Mouse (Mus musculus): ENCODE results near the gene Ak9. TPM values are rescaled to one million over a fixed set of nuclear protein-coding genes. Genes with fewer than 3 reads are reported as not detected.

Ak9 gene
- not detected in 2 replicates for polyA plus RNA-seq (2012)

DNA sequence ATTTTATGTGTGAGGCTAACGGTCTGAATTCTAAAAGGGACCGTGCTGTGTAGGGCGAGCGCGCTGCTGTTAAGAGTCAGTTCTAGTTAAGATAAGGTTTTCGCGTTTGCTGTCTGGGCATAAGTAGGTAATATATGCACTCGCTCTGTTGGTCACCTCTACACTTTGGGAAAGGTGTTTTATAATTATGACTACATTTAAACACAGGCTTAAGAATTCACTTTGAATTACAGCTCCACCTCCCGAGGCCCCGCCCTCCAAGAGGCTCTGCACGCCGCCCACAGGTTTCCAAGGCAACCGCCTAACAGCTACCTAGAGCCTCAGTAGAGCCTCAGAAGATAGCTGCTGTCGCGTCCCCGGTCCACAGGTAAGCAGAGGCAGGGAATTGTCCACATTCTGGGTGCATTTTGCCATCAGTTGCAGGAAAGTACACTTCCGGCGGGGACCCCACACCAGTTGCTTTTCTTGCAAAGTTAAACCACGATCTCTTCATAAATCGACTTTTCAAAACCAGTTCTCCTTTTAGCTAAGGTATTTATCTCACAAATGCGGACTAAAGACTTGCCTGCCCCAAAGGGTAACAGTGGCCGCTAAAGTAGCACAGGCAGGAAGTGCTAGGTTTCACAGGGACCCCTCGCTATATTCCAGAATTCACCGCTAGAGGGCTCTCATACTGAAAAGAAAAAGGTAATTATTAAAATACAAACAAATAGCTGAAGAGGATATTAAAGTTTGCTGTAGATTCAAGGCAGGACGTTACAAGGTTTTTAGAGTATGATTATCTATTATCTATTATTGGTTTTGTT is at the start of gene Ak9:
Gene Ak9 (plus strand): TSS at position 342 of the 806 bp plus-strand sequence.
- TF ChIP-seq GATA1 (IDR thresholded peaks at IDR 0.05; ENCODE audit: low read length) = no peak

DNA sequence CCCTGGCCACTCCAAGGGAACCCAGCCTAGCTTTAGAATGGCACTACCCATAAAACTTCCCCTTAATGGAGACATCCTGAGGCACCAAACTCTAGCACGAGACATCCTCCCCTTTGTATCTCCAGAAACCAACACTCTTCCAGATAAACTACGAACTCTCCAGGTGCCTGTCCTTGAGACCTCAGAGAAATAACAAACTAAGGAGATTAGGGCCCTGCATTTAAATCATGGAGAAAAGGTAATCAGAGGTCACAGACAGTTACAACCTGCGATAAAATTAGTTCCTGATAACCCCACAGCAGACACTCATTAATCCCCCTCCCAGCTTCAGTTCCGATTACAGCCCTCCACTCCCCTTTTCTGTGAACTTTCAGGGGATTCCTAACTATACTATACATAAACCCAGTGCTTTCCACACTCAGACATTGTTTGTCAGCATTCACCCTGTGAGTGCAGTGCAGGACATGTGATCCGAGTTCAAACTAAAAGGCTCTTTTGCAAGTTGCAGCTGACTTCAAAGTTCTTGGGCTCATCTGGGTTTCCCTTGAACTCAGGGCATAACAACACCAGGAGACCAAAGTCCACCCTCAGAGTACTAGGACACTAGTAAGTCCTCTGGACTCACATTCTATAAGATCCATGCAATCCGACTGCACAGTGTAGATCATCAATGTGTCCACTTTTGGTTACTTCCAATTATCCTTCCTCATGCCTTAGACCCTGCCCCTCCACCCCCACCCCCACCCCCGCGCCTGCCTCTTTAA is 43.4 kb upstream of the Ak9 start:
- no peak for TF ChIP-seq GATA1 (IDR thresholded peaks at IDR 0.05; ENCODE audit: low read length)

DNA sequence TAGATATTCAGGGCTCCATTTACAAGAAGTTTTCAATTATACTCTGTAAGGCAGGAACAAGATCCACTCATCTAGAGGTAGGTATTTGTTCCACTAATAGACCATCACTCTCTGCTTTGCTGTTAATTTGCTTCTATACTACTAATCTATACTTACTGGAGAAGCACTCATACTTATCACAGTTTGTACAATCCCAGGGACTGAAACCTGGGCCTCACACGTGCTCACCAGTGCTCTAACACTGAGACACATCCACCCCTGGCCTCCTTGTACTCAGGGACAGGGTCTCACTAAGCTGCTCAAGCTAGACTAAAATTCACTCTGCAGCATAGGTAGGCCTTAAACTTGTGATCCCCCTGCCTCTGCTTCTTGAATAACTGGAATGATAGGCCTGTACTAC is 42.6 kb upstream of the Ak9 start:
- no peak for TF ChIP-seq GATA1 (IDR thresholded peaks at IDR 0.05; ENCODE audit: low read length)

DNA sequence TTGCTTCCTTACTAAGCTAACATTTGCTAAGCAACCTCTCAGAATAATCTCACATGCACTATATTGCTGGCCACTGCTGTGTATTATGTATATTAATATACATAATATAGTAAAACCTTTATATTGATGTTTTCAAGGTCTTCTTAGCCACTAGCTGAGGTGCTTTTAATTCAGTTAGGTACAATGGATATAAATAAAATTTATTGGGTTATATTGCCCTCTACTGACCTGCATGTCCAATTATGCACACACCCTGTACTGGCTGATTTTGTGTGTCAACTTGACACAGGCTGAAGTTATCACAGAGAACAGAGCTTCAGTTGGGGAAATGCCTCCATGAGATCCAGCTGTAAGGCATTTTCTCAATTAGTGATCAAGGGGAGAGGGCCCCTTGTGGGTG is 41.9 kb upstream of the Ak9 start:
- TF ChIP-seq GATA1 (IDR thresholded peaks at IDR 0.05; ENCODE audit: low read length) = no peak

DNA sequence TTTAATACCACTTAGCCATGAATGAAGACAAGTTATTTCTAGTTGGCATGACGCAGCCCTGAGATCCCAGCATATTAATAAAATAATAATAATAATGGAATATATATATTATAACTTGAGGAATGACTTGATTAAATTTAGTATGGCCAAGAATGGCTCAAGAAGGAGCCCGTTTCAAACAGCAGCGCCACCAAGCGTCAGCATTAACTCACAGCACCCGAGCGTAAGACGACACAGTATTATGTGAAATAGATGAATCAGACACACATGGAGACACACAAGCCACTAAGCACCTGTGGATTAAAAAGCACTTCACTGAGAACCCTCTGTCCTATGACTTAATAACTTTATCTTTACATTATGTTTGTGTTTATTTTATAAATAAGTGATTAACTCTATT is 31.9 kb upstream of the Ak9 start:
- no peak for TF ChIP-seq GATA1 (IDR thresholded peaks at IDR 0.05; ENCODE audit: low read length)

DNA sequence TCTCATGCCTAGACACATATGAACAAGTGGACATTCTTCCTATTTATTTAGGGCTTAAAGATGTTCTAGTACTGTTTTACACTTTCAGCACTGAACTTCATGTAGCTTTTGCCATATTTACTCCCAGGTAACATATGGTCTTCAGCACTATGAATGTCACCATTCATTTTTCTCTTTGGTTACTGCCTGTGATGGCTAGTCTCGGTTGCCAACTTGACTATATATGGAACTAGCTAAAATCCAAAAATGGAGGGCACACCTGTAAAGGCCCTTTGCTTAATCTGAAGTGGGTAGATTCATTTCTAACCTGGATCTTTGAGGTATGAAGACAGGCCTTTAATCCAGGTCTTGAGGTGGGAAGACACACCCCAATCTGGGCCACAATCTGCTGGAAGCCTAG is 28.9 kb upstream of the Ak9 start:
- TF ChIP-seq GATA1 (IDR thresholded peaks at IDR 0.05; ENCODE audit: low read length) = no peak

DNA sequence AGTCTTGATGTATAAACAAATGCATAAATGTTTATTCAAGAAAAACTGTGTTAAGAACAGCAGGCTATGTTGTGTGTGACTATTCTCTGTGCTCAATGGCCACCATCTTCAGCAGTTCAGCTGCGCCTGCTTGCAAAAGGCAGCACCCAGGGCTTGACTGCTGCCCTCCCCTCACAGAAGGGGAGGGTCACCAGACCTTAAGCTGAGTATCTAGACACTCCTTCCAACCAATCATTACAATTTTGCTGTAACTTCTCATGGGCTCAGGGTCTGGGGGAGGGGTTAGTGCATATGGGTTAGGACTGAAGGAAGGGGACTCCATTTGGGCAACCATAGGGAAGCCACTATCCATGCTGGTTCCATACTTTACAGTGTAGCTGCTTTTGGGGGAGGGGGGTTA is 25.0 kb upstream of the Ak9 start:
- TF ChIP-seq GATA1 (IDR thresholded peaks at IDR 0.05; ENCODE audit: low read length) = no peak

DNA sequence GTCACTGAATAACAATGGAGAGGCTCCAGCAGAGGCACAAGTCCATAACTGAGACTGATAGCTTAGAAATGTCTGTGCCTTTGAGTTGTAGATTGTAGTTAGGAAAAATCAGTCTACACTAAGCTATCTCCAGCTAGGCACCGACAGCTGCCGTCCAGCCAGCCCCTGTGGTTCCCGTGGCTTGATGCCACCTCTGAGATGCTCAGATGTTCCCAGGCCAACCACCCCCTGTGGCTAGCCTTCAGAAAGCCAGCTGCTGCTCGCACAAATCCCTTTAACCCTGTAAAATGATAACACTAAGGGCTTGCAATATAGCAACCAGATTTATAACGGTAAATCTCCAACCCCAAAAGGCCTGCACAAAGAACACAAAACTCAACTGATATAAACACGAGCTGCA is 23.6 kb upstream of the Ak9 start:
- no peak for TF ChIP-seq GATA1 (IDR thresholded peaks at IDR 0.05; ENCODE audit: low read length)

DNA sequence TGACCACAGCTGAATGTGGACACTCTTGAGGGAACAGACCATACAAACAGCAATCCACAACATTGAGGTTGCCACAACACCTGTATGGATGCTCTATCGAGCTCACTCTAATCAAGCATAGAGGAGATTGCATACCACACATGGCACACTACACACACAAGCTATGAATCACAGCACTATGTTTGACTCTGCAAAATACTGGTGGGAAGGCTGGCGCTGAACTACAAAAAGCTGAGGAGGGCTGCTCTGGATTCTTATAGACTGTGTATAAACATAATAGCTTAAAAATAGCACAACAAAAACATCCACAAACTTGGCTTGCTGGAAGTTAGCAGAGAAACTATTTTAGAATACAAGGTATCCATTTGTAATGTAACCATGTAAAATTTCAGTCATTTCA is 23.0 kb upstream of the Ak9 start:
- TF ChIP-seq GATA1 (IDR thresholded peaks at IDR 0.05; ENCODE audit: low read length) = no peak

DNA sequence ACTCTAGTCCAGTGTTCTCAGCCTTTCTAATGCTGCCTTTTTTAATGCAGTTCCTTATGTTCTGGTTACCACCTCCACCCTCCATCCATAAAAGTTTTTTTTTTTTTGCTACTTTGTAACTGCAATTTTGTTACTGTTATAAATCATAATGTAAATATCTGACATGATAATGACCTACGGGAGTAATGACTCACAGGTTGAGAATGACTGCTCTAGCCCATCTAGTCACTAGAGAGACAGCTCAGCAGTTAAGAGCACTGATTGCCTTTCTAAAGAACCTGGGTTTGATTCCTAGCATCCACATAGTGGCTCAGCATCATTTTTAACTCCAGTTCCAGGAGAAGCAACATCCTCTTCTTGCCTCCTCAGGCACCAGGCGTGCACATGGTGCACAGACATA is 21.7 kb upstream of the Ak9 start:
- TF ChIP-seq GATA1 (IDR thresholded peaks at IDR 0.05; ENCODE audit: low read length) = no peak

DNA sequence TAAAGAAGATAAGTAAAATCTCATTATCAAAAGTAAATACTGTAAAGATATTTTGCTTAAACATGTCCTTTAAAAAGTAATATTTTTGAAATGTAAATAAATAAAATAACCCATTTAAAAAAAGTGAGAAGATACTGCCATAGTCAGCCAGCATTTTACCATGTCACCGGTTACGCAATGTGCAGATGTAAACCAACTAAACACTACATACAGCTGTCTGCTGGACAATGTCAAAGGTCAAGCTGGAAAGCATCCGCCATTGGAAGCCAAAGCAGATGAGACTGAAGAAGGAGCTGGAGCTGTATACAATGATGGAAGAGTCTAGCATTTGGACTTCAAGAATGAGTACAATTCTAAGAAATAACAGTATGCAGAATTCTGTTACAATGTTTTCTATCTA is 16.2 kb upstream of the Ak9 start:
- TF ChIP-seq GATA1 (IDR thresholded peaks at IDR 0.05; ENCODE audit: low read length) = no peak

DNA sequence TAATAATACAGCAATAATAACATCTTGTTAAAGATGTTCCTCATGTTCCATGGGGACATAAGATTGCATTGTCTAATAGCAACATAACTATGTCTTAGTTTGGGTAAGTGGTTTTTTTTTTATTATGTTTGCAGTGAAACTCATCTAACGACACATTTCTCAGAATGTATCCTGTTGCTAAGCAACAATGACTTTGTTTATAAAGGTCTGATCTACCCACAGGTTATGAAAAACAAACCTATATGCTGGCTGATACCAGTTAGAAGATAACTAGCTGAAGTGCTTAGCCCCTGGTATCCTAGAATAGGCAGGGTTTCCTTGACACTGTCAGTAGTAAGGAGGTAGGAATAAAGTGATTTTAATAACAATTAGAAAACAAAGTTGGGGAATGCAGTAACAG is 15.7 kb upstream of the Ak9 start:
- no peak for TF ChIP-seq GATA1 (IDR thresholded peaks at IDR 0.05; ENCODE audit: low read length)

DNA sequence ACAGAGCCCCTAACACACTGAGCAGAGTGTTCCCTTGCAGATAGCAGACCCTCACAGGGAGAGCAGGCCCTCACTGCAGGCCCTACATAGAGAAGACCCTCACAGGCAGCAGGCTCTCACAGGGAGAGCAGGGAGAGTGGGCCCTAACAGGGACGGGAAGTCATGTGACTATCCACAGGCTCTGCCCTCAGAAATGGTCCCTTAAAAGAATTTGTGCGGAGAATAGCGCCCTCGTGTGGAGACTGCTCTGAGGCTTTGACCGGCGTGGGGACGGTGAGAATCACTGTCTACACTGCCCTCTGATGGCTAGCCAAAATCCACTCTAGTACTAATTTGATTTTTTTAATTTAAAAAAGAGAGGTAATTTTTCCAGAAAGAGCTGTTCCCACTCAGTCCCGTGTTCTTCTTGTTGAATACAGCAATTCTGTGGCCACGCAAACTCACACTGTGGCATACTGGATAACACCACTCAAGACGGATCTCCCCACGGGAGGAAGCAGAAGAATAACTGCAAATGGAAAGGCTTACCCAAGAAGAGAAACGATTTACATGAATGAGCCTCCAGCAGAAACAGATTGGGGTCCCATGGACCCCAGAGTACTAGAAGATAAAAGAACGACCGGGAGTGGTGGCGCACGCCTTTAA is 14.9 kb upstream of the Ak9 start:
- no peak for TF ChIP-seq GATA1 (IDR thresholded peaks at IDR 0.05; ENCODE audit: low read length)

DNA sequence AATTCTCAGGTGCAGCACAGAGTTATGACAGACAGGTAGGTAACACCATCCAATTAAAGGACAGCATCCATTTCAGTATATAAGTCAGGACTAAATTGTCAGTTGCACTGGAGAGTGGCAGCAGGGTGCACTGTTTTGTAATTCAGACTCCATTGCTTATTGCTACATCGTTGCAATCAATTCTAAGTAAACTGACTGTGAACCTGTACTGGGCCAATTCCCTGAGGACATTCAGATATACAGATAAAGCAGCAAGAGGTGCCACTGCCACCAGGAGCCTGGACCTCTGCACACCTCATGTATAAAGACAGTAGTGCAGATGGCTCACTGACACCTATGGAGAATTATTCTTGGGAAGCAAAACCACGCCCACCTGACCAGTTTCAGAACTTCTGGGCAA is 12.8 kb upstream of the Ak9 start:
- no peak for TF ChIP-seq GATA1 (IDR thresholded peaks at IDR 0.05; ENCODE audit: low read length)

DNA sequence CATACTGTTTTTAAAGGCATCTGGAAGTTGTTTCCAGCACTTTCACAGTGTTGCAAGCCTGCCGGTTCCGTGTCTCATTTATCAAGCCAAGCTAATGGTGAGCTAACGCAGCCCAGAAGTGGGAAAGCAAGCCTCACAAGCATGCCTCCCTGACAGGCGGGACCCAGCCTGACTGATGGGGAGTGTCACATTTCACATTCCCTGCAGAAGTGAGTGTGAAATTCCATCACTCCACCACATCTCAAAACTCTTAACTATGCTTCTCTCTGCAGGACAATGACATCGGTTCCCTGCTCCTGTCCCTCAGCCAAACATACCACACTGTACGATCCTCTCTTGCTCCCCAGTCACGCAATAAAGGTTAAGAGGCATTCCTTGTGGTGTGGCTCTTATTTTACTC is 10.8 kb upstream of the Ak9 start:
- TF ChIP-seq GATA1 (IDR thresholded peaks at IDR 0.05; ENCODE audit: low read length) = no peak

DNA sequence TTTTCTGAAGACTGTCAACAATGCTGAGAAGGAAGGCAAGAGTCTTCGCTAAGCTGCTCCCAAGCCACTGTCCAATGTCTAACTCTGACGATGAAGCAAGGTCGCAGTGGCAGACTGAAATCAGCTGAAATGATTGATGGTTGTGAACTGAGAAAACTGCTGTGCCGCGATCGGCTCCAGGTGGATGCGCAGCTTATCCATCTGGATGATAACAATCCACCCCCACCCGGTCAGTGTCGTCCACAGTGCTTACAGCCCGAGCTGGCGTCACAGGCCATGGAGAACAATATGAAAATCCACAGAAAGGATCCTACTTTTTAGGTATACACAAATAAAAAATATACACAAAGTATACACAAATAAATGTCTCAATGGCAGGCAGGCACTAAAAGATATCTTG is 9.0 kb upstream of the Ak9 start:
- no peak for TF ChIP-seq GATA1 (IDR thresholded peaks at IDR 0.05; ENCODE audit: low read length)

All from G1E-ER4 (cell line).